Mouse (Mus musculus): ENCODE results near the gene Ms4a6c. TPM values are rescaled to one million over a fixed set of nuclear protein-coding genes. Genes with fewer than 3 reads are reported as not detected.
"Not testable (repeated sequence)": the region's sequence is repeated elsewhere in the genome, so short reads cannot be mapped to it uniquely, and the experiment has no call there.

Gene Ms4a6c
- polyA plus RNA-seq, 1 experiment from 2014 or later: 2.8 TPM

DNA sequence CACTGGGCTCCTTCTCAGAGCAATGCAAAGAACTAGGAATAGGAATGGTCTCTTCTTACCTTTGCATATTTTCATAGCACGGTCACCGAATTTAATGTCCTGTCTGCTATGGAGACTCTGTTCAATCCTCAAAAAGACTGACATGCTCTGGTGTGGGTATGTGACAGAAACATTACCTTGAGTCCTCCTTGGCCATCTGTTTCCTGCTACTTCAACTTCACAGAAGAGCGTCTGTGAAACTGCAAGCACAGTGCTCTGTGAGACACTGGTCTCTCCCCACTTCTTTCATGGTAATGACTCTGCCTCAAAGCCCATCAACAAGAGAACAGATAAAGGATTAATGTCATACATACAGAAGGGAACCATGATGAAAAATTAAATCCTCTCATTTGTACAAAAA lies 15.2 kb downstream of the Ms4a6c start:
- Histone ChIP-seq H3K27me3 (ENCODE audit: insufficient read depth, poor library complexity, severe bottlenecking) (no peaks in the 10 kb centered on the region), H3K36me3 (no peaks in the 10 kb centered on the region), H3K9me3 (no peaks in the 10 kb centered on the region), H3K27ac (no peak overlapping the region), H3K4me1 (replicated peaks) (no peaks in the 10 kb centered on the region), H3K4me3 (no peak overlapping the region)
- DNase-seq (ENCODE audit: low spot score): no peak
- 83% methylated on average over 3 of the region's 3 CpGs for WGBS

DNA sequence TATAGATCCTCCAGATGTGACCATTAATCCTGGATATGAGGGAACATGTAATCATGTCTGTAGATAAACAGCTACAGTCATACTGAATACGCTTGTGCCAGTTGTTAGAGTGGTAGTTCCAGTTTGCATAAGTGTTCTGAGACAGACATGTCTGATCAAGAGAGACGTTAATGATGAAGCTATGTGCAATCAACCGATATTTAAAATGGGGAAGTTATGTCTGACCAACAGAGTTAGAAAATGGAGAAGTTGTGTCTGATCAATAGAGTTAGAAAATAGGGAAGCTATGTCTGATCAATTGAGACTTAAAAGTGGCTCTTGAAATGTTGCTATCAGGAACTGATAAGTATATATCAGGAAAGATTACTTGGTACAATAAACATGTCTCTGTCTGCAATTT lies 16.1 kb downstream of the Ms4a6c start:
- Histone ChIP-seq H3K36me3 (no peaks in the 10 kb centered on the region), H3K9me3 (no peaks in the 10 kb centered on the region), H3K27ac (no peak overlapping the region), H3K4me1 (replicated peaks) (no peaks in the 10 kb centered on the region), H3K27me3 (ENCODE audit: insufficient read depth, poor library complexity, severe bottlenecking) (no peaks in the 10 kb centered on the region), H3K4me3 (no peak overlapping the region)
- DNase-seq (ENCODE audit: low spot score): no peak
- WGBS: 89% methylated on average over 3 of the region's 3 CpGs

DNA sequence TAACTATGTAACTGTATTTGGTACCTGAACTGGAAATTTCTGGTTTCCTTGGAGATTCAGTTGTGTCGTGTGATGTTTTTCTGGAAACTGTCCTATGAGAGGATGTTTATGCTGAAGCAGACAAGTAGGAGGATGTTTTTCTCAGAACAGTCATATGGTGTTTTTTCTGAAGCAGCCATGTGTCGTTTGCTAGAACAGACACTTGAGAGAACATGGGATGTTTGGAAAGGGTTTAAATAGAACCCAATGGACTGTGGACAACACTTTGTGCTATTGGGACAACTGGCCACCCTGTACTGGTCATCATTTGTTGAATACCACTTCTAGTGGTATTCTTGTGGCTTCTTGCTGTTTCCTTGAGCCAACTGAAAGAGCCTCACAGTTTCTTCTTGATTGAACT lies 16.6 kb downstream of the Ms4a6c start, which contains the start of gene Gm8369:
Gene Gm8369 (plus strand): TSS at position 193 of the 400 bp plus-strand sequence.
- H3K9me3 ChIP-seq: no peaks in the 10 kb centered on the region
- no peak within 1 kb of the TSS for H3K4me3 ChIP-seq
- WGBS: 87% methylated on average over 2 of the region's 2 CpGs
- H3K27me3 ChIP-seq (ENCODE audit: insufficient read depth, poor library complexity, severe bottlenecking): no peaks in the 10 kb centered on the region
- DNase-seq (ENCODE audit: low spot score): no peak
- H3K27ac ChIP-seq: no peak within 1 kb of the TSS
- no peaks in the 10 kb centered on the region for H3K4me1 ChIP-seq (replicated peaks)
- H3K36me3 ChIP-seq: no peaks in the 10 kb centered on the region

DNA sequence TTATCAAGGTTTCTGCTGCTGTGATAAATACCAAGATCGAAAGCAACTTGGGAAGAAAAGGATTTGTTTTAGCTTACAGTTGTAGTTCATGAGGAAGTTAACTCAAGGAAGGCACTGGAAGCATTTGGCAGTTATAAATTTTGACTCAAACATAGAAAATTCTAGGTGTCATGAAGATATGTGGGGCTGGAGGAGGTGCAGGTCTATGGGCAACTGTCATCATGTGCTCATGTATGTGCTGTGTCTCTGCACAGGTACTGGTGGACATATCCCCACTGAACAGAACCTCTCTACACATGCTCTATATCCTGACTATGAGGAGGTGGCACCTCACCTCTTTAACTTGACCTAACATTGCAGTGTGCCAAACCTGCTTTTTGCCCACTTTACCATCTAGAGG lies 17.4 kb downstream of the Ms4a6c start:
- Histone ChIP-seq H3K4me1 (replicated peaks) (no peaks in the 10 kb centered on the region), H3K9me3 (no peaks in the 10 kb centered on the region), H3K4me3 (no peak overlapping the region), H3K27ac (no peak overlapping the region), H3K36me3 (no peaks in the 10 kb centered on the region), H3K27me3 (ENCODE audit: insufficient read depth, poor library complexity, severe bottlenecking) (no peaks in the 10 kb centered on the region)
- 94% methylated on average over 1 of the region's 1 CpGs for WGBS
- no peak for DNase-seq (ENCODE audit: low spot score)

DNA sequence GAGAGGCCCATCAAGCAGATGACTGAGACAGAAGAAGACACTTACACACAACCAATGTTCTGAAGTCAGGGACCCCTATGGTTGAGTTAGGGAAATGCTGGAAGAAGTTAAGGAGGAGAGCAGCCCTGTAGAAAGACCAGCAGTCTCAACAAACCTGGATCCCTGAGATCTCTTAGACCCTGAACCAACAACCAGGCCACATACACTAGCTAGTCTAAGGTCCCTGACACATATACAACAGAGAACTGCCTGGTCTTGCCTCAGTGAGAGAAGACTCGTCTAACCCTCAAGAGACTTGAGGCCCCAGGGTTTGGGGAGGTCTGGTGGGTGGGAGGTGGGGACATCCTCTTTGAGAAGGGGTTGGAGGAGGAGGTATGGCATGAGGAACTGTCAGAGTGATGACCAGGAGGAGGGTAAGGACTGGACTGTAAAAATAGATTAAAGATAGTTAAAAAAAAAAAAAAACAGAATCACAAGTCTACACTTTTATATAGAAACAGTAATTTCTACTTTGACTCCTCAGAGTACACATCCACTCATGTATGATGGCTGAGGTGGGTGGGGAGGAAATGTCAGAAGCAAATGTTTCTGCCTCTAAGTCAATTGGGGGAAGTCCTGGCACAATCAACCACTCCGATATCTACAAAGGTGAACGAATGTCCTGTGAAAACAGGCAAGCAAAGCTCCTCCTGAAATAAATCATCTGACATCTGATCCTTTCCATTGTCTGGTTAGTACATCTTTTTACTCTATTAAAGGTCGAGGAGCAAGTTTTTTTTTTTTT lies 22.4 kb downstream of the Ms4a6c start:
- Histone ChIP-seq H3K27ac (no peak overlapping the region), H3K36me3 (no peaks in the 10 kb centered on the region), H3K27me3 (ENCODE audit: insufficient read depth, poor library complexity, severe bottlenecking) (no peaks in the 10 kb centered on the region), H3K4me3 (no peak overlapping the region), H3K9me3 (no peaks in the 10 kb centered on the region), H3K4me1 (replicated peaks) (no peaks in the 10 kb centered on the region)
- no peak for DNase-seq (ENCODE audit: low spot score)
- WGBS: 78% methylated on average over 4 of the region's 4 CpGs

DNA sequence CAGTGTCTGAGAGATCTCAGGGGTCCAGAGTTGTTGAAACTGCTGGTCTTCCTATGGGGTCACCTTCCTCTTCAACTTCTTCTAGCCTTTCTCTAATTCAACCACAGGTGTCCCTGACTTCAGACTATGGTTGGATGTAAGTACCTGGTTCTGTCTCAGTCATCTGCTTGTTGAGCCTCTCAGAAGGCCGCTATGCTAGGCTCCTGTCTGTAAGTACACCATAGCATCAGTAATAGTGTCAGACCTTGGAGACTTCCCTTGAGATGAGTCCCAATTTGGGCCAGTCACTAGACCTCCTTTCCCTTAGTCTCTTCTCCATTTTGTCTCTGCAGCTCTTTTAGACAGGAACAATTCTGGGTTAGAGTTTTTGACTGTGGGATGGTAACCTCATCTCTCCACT lies 23.5 kb downstream of the Ms4a6c start:
- no peaks in the 10 kb centered on the region for H3K36me3 ChIP-seq
- H3K4me1 ChIP-seq (replicated peaks): no peaks in the 10 kb centered on the region
- no peaks in the 10 kb centered on the region for H3K27me3 ChIP-seq (ENCODE audit: insufficient read depth, poor library complexity, severe bottlenecking)
- WGBS: 79% methylated on average over 1 of the region's 1 CpGs
- no peak overlapping the region for H3K4me3 ChIP-seq
- no peaks in the 10 kb centered on the region for H3K9me3 ChIP-seq
- no peak overlapping the region for H3K27ac ChIP-seq
- DNase-seq (ENCODE audit: low spot score): no peak

DNA sequence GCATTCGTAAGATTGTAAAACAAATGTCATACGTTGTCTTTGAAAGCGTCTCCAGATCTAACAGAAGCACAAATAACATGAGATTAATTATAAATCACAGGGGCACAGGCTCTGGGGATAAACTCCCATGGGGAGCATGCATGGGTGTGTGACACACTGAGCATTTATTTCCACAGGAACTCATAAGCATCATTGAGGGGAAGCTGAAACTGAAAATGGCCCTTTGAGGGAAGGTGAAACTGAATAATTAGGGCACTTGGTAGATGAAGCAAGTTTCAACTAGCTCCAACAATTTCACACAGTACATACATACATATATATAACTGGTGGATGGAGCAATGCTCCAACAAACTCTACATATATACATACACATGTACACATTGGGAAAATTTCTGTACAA lies 25.4 kb downstream of the Ms4a6c start:
- no peak for DNase-seq (ENCODE audit: low spot score)
- Histone ChIP-seq H3K4me1 (replicated peaks) (no peaks in the 10 kb centered on the region), H3K4me3 (no peak overlapping the region), H3K27me3 (ENCODE audit: insufficient read depth, poor library complexity, severe bottlenecking) (no peaks in the 10 kb centered on the region), H3K27ac (no peak overlapping the region), H3K36me3 (no peaks in the 10 kb centered on the region), H3K9me3 (no peaks in the 10 kb centered on the region)
- WGBS: 83% methylated on average over 3 of the region's 3 CpGs

DNA sequence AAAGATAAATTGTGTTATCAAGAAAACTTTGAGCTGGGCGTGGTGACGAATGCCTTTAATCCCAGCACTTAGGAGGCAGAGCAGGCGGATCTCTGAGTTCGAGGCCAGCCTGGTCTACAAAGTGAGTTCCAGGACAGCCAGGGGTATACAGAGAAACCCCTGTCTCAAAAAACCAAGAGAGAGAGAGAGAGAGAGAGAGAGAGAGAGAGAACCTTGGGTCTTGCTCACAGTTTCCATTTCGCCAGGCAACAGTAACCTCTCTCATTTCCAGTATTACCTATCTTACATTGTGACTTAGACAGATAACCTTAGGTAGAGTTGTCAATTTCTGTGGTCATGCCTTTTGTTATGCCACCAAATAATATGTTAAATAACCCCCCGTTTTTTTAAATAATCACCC lies 27.2 kb downstream of the Ms4a6c start:
- H3K4me3 ChIP-seq: no peak overlapping the region
- no peak overlapping the region for H3K27ac ChIP-seq
- no peaks in the 10 kb centered on the region for H3K4me1 ChIP-seq (replicated peaks)
- 86% methylated on average over 6 of the region's 6 CpGs for WGBS
- H3K36me3 ChIP-seq: no peaks in the 10 kb centered on the region
- no peaks in the 10 kb centered on the region for H3K9me3 ChIP-seq
- DNase-seq (ENCODE audit: low spot score): no peak
- H3K27me3 ChIP-seq (ENCODE audit: insufficient read depth, poor library complexity, severe bottlenecking): no peaks in the 10 kb centered on the region

DNA sequence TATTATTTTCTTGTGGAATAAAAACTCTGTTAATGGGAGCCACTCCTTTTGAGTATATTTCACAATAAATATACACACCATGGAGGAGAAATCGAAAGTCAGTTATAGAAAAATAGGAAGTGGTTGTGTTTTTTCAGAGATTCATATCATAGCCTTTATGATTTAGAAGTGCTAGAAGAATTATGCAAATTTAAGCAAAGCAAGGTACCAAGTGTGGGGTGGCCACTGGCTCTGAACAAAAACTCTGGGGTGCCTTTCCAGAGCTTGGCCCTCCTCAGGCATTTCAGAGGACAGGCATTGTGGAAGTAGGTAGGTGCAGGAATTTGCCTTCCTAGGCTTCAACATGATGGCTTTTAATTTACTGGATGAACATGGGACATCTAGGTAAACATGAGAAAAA lies 28.1 kb downstream of the Ms4a6c start:
- 81% methylated on average over 1 of the region's 1 CpGs for WGBS

DNA sequence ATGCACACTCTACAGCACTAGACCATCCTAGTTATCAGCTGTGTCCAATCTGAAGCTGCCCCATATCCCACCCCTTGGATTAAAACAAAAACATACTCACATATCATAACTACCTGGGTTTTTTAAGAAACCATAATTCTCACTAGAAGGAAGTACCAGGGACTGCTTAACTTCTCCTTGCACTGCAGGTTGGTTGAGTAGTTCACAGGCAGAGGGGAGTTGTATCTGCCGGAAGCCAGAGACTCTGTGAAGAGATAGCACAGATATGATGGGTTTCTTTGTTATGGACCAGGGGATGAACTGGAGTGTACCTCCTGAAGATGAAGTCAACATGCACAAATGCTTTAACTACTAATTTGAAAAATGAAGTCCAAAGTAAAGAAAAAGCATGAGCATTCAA lies 31.6 kb downstream of the Ms4a6c start:
- no peak for DNase-seq (ENCODE audit: low spot score)
- Histone ChIP-seq H3K27me3 (ENCODE audit: insufficient read depth, poor library complexity, severe bottlenecking) (no peaks in the 10 kb centered on the region), H3K4me3 (no peak overlapping the region), H3K9me3 (no peaks in the 10 kb centered on the region), H3K36me3 (no peaks in the 10 kb centered on the region), H3K4me1 (replicated peaks) (no peaks in the 10 kb centered on the region), H3K27ac (no peak overlapping the region)
- WGBS: 89% methylated on average over 1 of the region's 1 CpGs

More for the DNA sequence above, 28.1 kb downstream of the Ms4a6c start:
- H3K9me3 ChIP-seq; H3K4me3 ChIP-seq; H3K36me3 ChIP-seq; H3K27me3 ChIP-seq (ENCODE audit: insufficient read depth, poor library complexity, severe bottlenecking); DNase-seq (ENCODE audit: low spot score); H3K4me1 ChIP-seq (replicated peaks); H3K27ac ChIP-seq: not testable (repeated sequence)

DNA sequence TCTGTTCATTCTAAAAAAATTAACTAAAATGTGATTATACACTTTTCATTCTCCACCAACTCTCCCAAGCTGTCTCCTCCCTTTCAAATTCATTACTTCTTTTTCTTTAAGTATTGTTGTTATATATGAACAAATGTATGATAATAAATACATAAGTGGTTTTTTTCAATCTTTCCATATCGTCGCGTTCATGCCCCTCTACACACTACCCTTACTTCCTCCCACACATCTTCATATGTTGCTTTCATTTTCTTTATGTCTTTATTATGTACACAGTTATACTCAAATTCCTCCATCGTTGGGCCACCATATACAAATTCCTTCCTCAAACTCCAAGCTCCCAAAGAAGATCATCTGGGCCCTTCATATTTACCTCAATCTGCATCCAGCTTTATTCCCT lies 32.2 kb downstream of the Ms4a6c start:
- H3K4me1 ChIP-seq (replicated peaks): no peaks in the 10 kb centered on the region
- H3K27ac ChIP-seq: no peak overlapping the region
- 86% methylated on average over 4 of the region's 4 CpGs for whole genome bisulfite sequencing
- no peak for DNase-seq (ENCODE audit: low spot score)
- H3K9me3 ChIP-seq: no peaks in the 10 kb centered on the region
- H3K36me3 ChIP-seq: no peaks in the 10 kb centered on the region
- no peaks in the 10 kb centered on the region for H3K27me3 ChIP-seq (ENCODE audit: insufficient read depth, poor library complexity, severe bottlenecking)
- no peak overlapping the region for H3K4me3 ChIP-seq

DNA sequence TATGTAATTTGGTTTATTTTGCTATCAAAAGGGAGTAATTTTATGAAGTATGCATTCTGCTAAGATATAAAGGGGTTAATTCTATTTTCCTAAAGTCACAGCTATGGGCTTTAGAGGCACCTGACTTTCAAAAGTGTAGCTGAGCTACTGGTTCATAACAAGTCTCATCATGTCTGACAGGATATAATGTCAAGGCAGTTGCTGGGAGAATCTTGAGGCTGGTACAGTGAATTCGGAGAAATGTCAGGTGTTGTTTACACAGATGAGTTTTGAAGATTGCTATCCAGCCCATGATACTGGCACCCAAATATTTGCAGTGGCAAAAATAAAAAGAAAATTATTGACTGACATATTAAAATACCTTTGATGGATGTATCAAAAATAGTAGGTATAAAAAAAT lies 35.7 kb downstream of the Ms4a6c start:
- Histone ChIP-seq H3K27me3 (ENCODE audit: insufficient read depth, poor library complexity, severe bottlenecking) (no peaks in the 10 kb centered on the region), H3K4me3 (no peak overlapping the region), H3K27ac (no peak overlapping the region), H3K9me3 (no peaks in the 10 kb centered on the region), H3K36me3 (no peaks in the 10 kb centered on the region), H3K4me1 (replicated peaks) (no peaks in the 10 kb centered on the region)
- WGBS: 93% methylated on average over 1 of the region's 1 CpGs
- DNase-seq (ENCODE audit: low spot score): no peak

DNA sequence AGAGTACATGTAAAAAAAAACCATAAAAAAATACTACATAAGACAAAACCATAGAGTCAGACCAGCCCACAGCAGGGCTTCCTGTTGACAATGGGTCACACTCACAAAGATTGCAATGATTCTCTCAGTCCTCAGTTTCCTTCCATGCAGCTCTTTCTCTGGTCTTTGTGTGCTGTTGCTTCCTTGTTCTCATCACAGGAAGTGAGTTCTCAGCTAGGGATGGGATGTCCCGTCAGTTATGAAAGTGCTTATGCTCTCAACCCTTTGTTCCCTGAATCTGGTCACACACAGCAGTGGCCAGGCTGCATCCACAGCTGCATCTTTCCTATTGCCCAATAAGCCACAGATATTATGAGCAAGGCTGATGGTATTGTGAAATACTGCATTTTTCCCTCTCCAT lies 44.3 kb downstream of the Ms4a6c start:
- Histone ChIP-seq H3K27ac (no peak overlapping the region), H3K27me3 (ENCODE audit: insufficient read depth, poor library complexity, severe bottlenecking) (no peaks in the 10 kb centered on the region), H3K36me3 (no peaks in the 10 kb centered on the region), H3K9me3 (no peaks in the 10 kb centered on the region), H3K4me1 (replicated peaks) (no peaks in the 10 kb centered on the region), H3K4me3 (no peak overlapping the region)
- no peak for DNase-seq (ENCODE audit: low spot score)
- 74% methylated on average over 1 of the region's 1 CpGs for WGBS

DNA sequence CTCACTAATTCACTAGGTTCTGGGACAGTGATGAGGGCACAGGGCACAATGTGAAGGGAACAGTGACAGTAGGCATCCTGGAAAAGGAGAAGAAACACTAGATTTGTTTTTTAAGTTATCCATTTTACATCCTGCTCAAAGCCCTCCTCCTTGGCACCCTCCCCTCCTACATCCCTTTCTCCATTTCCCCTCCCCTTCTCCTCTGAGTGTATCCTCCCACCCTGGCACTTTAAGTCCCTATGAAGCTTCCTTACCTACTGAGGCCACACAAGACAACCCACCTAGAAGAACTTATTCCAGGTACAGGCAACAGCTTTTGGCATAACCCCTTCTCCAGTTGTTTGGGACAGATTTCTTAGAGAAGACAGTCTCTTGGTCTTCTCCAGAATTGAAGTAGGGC lies 47.1 kb downstream of the Ms4a6c start, which contains the start of gene Ms4a6b:
Gene Ms4a6b (plus strand): TSS at position 267 of the 400 bp plus-strand sequence.
- no peaks in the 10 kb centered on the region for H3K27me3 ChIP-seq (ENCODE audit: insufficient read depth, poor library complexity, severe bottlenecking)
- H3K9me3 ChIP-seq: no peaks in the 10 kb centered on the region
- H3K4me3 ChIP-seq: no peak within 1 kb of the TSS
- no peaks in the 10 kb centered on the region for H3K4me1 ChIP-seq (replicated peaks)
- no peaks in the 10 kb centered on the region for H3K36me3 ChIP-seq
- no peak within 1 kb of the TSS for H3K27ac ChIP-seq
- DNase-seq (ENCODE audit: low spot score): no peak
